Mouse (Mus musculus) thymus, adult 2 months (tissue): ENCODE data around the gene Btbd9. TPM values are rescaled to one million over a fixed set of nuclear protein-coding genes. Genes with fewer than 3 reads are reported as not detected.

ENCODE experiments used
- DNase-seq: peaks from one replicate; pipeline ENCODE4 v3.0.0; 2021
- H3K27ac ChIP-seq: fragments of 200-500 bp; 2 replicates; pipeline ENCODE4 v1.5.1; 2012; ENCODE audit warnings: low read length, control low read depth; ENCODE audit not compliant: control insufficient read depth, insufficient read depth
- H3K27me3 ChIP-seq: fragments of 200-500 bp; 2 replicates; pipeline ENCODE4 v1.6.1; 2012; ENCODE audit warnings: mild to moderate bottlenecking, low read length, moderate library complexity, mixed read lengths; ENCODE audit not compliant: control insufficient read depth, insufficient read depth
- H3K36me3 ChIP-seq: fragments of 200-500 bp; 2 replicates; pipeline ENCODE4 v1.6.1; 2012; ENCODE audit warnings: mild to moderate bottlenecking, low read length, moderate library complexity; ENCODE audit not compliant: control insufficient read depth, insufficient read depth
- H3K4me1 ChIP-seq: fragments of 200-500 bp; replicated peaks from 2 replicates; pipeline ENCODE4 v1.6.1; 2012; ENCODE audit warnings: low read length; ENCODE audit not compliant: control insufficient read depth, insufficient read depth
- H3K4me3 ChIP-seq: fragments of 200-500 bp; 2 replicates; pipeline ENCODE4 v1.5.1; 2012; ENCODE audit warnings: mild to moderate bottlenecking, low read length, control low read depth, moderate library complexity; ENCODE audit not compliant: control insufficient read depth, insufficient read depth
- CTCF ChIP-seq: fragments of 200-500 bp; IDR thresholded peaks from 2 replicates; pipeline ENCODE4 v1.5.1; 2012; ENCODE audit warnings: mild to moderate bottlenecking, control low read depth, low read length, moderate library complexity, borderline replicate concordance; ENCODE audit not compliant: control insufficient read depth, poor library complexity, insufficient read depth; ENCODE audit errors: extremely low read depth
- POLR2A ChIP-seq: fragments of 200-500 bp; IDR thresholded peaks from 2 replicates; pipeline ENCODE4 v1.6.1; 2012; ENCODE audit warnings: mild to moderate bottlenecking, low read length, control low read depth, moderate library complexity; ENCODE audit not compliant: control insufficient read depth, poor library complexity, insufficient read depth; ENCODE audit errors: extremely low read depth
- WGBS: fragments of 180-500 bp; shearing (Covaris S2); methylation state at CpG from one replicate; pipeline ENCODE4 v1.1.7; 2018; 5-methylcytosine and 5-hydroxymethylcytosine counted together
- polyA plus RNA-seq: library from polyadenylated mRNA; depleted of rRNA; stranded (reverse); fragments of >200 nt; gene quantifications from 2 replicates; pipeline ENCODE4 v1.2.3, GENCODE M21; 2012

Gene Btbd9
- polyA plus RNA-seq, 1 experiment = 29.1 TPM

GRCm38 (mm10) chr17:30383649-30384048 lies 192.6 kb downstream of the Btbd9 start:
- TF ChIP-seq POLR2A (no peak), CTCF (no peak)
- no peaks in the 10 kb centered on the region for H3K4me1 ChIP-seq
- H3K36me3 ChIP-seq = no peaks in the 10 kb centered on the region
- 96% methylated on average over 6 of the region's 6 CpGs for WGBS
- no peaks in the 10 kb centered on the region for H3K27me3 ChIP-seq
- no peak overlapping the region for H3K27ac ChIP-seq
- DNase-seq = no peak
- H3K4me3 ChIP-seq = no peak overlapping the region

GRCm38 (mm10) chr17:30378221-30379010 lies 197.9 kb downstream of the Btbd9 start:
- no peak for TF ChIP-seq POLR2A
- TF ChIP-seq CTCF = no peak
- Histone ChIP-seq H3K27me3 (no peaks in the 10 kb centered on the region), H3K36me3 (no peaks in the 10 kb centered on the region), H3K4me1 (no peaks in the 10 kb centered on the region), H3K4me3 (no peak overlapping the region), H3K27ac (no peak overlapping the region)
- 93% methylated on average over 5 of the region's 5 CpGs for WGBS
- DNase-seq = no peak

- no peak for DNase-seq
- Histone ChIP-seq H3K4me3 (no peak overlapping the region), H3K4me1 (no peaks in the 10 kb centered on the region), H3K36me3 (no peaks in the 10 kb centered on the region), H3K27ac (no peak overlapping the region), H3K27me3 (no peaks in the 10 kb centered on the region)
- WGBS = 97% methylated on average over 1 of the region's 1 CpGs
- TF ChIP-seq CTCF (no peak), POLR2A (no peak)
Observed at GRCm38 (mm10) chr17:30377754-30378153, 198.5 kb downstream of the Btbd9 start.

GRCm38 (mm10) chr17:30375107-30375506 lies 201.2 kb downstream of the Btbd9 start:
- Histone ChIP-seq H3K27ac (no peak overlapping the region), H3K4me1 (no peaks in the 10 kb centered on the region), H3K4me3 (no peak overlapping the region), H3K27me3 (no peaks in the 10 kb centered on the region), H3K36me3 (no peaks in the 10 kb centered on the region)
- no peak for DNase-seq
- no peak for TF ChIP-seq POLR2A
- TF ChIP-seq CTCF = no peak
- WGBS = 88% methylated on average over 1 of the region's 1 CpGs

- 95% methylated on average over 2 of the region's 2 CpGs for WGBS
- TF ChIP-seq CTCF = no peak
- no peak for TF ChIP-seq POLR2A
- H3K27ac ChIP-seq = no peak overlapping the region
- no peak for DNase-seq
- no peaks in the 10 kb centered on the region for H3K27me3 ChIP-seq
- no peaks in the 10 kb centered on the region for H3K36me3 ChIP-seq
- no peak overlapping the region for H3K4me3 ChIP-seq
- H3K4me1 ChIP-seq = peaks cover 8% of the 10 kb centered on the region
Observed at GRCm38 (mm10) chr17:30368559-30368958, 207.7 kb downstream of the Btbd9 start.

- WGBS = 91% methylated on average over 1 of the region's 1 CpGs
- Histone ChIP-seq H3K36me3 (no peaks in the 10 kb centered on the region), H3K4me1 (peaks cover 8% of the 10 kb centered on the region), H3K27ac (no peak overlapping the region), H3K27me3 (no peaks in the 10 kb centered on the region), H3K4me3 (no peak overlapping the region)
- TF ChIP-seq POLR2A (no peak), CTCF (no peak)
- no peak for DNase-seq
Observed at GRCm38 (mm10) chr17:30364701-30365100, 211.6 kb downstream of the Btbd9 start.

GRCm38 (mm10) chr17:30363365-30363764 lies 212.9 kb downstream of the Btbd9 start:
- Histone ChIP-seq H3K27ac (no peak overlapping the region), H3K4me3 (no peak overlapping the region), H3K4me1 (peaks cover 12% of the 10 kb centered on the region), H3K27me3 (no peaks in the 10 kb centered on the region), H3K36me3 (no peaks in the 10 kb centered on the region)
- no peak for DNase-seq
- 12% methylated on average over 5 of the region's 5 CpGs for WGBS
- no peak for TF ChIP-seq POLR2A
- TF ChIP-seq CTCF = no peak
